Mouse (Mus musculus) liver, embryonic 14.5 days (tissue): Measurements from ENCODE around the gene Bbs9. TPM values are rescaled to one million over a fixed set of nuclear protein-coding genes. Genes with fewer than 3 reads are reported as not detected.

ENCODE experiments used
- ATAC-seq: fragments of 200-750 bp; cut with Nextera tagmentation; 2 replicates; pipeline ENCODE4 v1.8.0; 2017; ENCODE audit warnings: moderate number of reproducible peaks, mild to moderate bottlenecking, moderate library complexity; ENCODE audit not compliant: insufficient read depth
- DNase-seq, 3 experiments: peaks; one replicate each; pipeline ENCODE4 v3.0.0-alpha.2; 2012 to 2013; ENCODE audit warnings: low read depth in 3 of 3, low spot score in 3 of 3
- H3K27ac ChIP-seq: fragments of 300-500 bp; sonication (generic); 2 replicates; pipeline ENCODE4 v1.5.1; 2014; ENCODE audit warnings: moderate library complexity, mild to moderate bottlenecking, control low read depth, inconsistent platforms
- H3K27me3 ChIP-seq: fragments of 300-500 bp; sonication (generic); 2 replicates; pipeline ENCODE4 v1.6.1; 2014; ENCODE audit warnings: mild to moderate bottlenecking, low read length, moderate library complexity; ENCODE audit not compliant: control insufficient read depth, insufficient read depth
- H3K36me3 ChIP-seq: fragments of 300-500 bp; sonication (generic); replicated peaks from 2 replicates; pipeline ENCODE4 v1.6.1; 2014; ENCODE audit warnings: low read depth; ENCODE audit not compliant: control insufficient read depth, insufficient read depth
- H3K4me1 ChIP-seq, 2 experiments: fragments of 200-500 bp in 1 of 2; fragments of 300-500 bp in 1 of 2; sonication (generic) in 1 of 2; replicated peaks; 2 replicates each; pipeline ENCODE4 v1.6.1; 2012 to 2014; ENCODE audit warnings: antibody characterized with exemption in 1 of 2, inconsistent platforms in 1 of 2, low read length in 1 of 2; ENCODE audit not compliant: control insufficient read depth in 2 of 2, insufficient read depth in 2 of 2
- H3K4me2 ChIP-seq: fragments of 300-500 bp; sonication (generic); 2 replicates; pipeline ENCODE4 v1.6.1; 2014; ENCODE audit warnings: low read depth, mild to moderate bottlenecking, control low read depth, moderate library complexity
- H3K4me3 ChIP-seq, 2 experiments: fragments of 200-500 bp in 1 of 2; fragments of 300-500 bp in 1 of 2; sonication (generic) in 1 of 2; 2 replicates each; pipeline ENCODE4 v1.5.1; 2012 to 2014; ENCODE audit warnings: low read depth in 2 of 2, low read length in 2 of 2, mild to moderate bottlenecking in 2 of 2, control low read depth in 1 of 2, inconsistent platforms in 1 of 2, moderate library complexity in 1 of 2; ENCODE audit not compliant: insufficient read depth in 1 of 2
- H3K9ac ChIP-seq: fragments of 300-500 bp; sonication (generic); replicated peaks from 2 replicates; pipeline ENCODE4 v1.6.1; 2014; ENCODE audit warnings: mild to moderate bottlenecking, control low read depth, moderate library complexity
- H3K9me3 ChIP-seq: fragments of 300-500 bp; sonication (generic); 2 replicates; pipeline ENCODE4 v1.6.1; 2016; ENCODE audit warnings: low read length, mixed read lengths; ENCODE audit not compliant: control insufficient read depth
- CTCF ChIP-seq: IDR thresholded peaks from 2 replicates; pipeline ENCODE4 v1.5.1; 2016; ENCODE audit warnings: antibody characterized with exemption, low read depth, control low read depth
- EP300 ChIP-seq: IDR thresholded peaks from 2 replicates; pipeline ENCODE4 v1.6.1; 2016; ENCODE audit warnings: antibody characterized with exemption, low read depth
- WGBS: fragments of 180-500 bp; shearing (Covaris S2); extraction: QIAGEN DNeasy Blood & Tissue Kit; methylation state at CpG from one replicate; pipeline ENCODE4 v1.1.7; 2014; ENCODE audit not compliant: insufficient replicate concordance; 5-methylcytosine and 5-hydroxymethylcytosine counted together
- polyA plus RNA-seq, 2 experiments: library from polyadenylated mRNA; depleted of rRNA in 1 of 2; stranded (reverse) in 1 of 2; unstranded in 1 of 2; fragments of >200 nt; fragmentation: Nextera tagmentation in 1 of 2; extraction: Ambion mirVana in 1 of 2; gene quantifications; 2 replicates each; pipeline versions ENCODE4 v1.2.1 to v1.2.3; 2012 to 2014

Bbs9 gene
- polyA plus RNA-seq, 2 experiments, result 2.2 to 2.3 TPM

DNA sequence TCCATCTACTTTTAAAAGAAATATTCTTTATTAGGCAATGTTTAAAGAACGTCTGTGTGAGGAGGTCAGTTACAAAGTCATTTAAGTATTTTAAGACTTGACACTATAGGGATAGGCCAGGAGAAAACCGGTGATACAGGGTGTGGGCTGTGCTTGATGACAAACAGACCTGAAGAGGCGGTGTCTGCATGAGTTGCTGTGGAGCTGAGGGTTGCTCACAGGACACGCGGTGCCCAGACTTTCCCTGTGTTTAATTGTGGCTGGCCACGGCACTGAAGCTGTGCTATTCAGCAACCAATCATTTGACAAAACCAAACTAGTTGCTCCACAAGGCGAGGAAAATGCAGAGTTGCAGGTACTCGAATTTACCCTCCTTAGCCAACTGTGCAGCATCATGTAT, 286.0 kb downstream of the Bbs9 start:
- H3K36me3 ChIP-seq, result no peaks in the 10 kb centered on the region
- no peak overlapping the region for H3K4me2 ChIP-seq
- H3K4me3 ChIP-seq, result no peak overlapping the region
- H3K4me1 ChIP-seq, result no peaks in the 10 kb centered on the region
- DNase-seq, result no peak
- no peak overlapping the region for H3K9ac ChIP-seq
- H3K9me3 ChIP-seq, result no peaks in the 10 kb centered on the region
- no peak overlapping the region for H3K27ac ChIP-seq
- WGBS, result 70% methylated on average over 8 of the region's 8 CpGs
- no peaks in the 10 kb centered on the region for H3K27me3 ChIP-seq
- TF ChIP-seq CTCF (no peak), EP300 (no peak)
- ATAC-seq, result no peak

- ATAC-seq (no peak), DNase-seq (no peak)
- WGBS, result 61% methylated on average over 4 of the region's 4 CpGs
- TF ChIP-seq EP300, result no peak
- no peak for TF ChIP-seq CTCF
- Histone ChIP-seq H3K9me3 (no peaks in the 10 kb centered on the region), H3K4me1 (no peaks in the 10 kb centered on the region), H3K36me3 (no peaks in the 10 kb centered on the region), H3K4me2 (no peak overlapping the region), H3K27ac (no peak overlapping the region), H3K9ac (no peak overlapping the region), H3K4me3 (no peak overlapping the region), H3K27me3 (no peaks in the 10 kb centered on the region)
Observed at GRCm38 (mm10) chr9:22765618-22766220, 290.2 kb downstream of the Bbs9 start.

DNA sequence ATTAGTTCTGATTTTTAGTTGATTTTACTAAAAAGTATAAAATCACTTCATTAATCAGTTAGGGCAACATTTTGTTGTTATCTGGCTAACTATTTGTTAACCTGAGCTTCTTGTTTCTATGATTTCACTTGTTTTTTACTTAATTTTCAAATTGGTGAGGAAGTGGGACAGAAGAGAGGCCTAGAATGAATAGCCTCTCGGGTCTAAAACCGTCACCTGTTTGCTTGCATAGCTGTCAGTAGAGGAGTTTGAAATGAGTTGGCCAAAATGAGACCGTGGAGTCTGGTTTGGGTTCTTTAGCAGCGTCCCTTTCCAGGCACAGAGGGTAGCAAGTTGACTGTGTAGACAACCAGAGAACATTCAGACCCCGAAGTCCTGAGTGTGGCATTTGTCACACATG, 291.6 kb downstream of the Bbs9 start:
- Histone ChIP-seq H3K9ac (no peak overlapping the region), H3K27ac (no peak overlapping the region), H3K36me3 (no peaks in the 10 kb centered on the region), H3K9me3 (no peaks in the 10 kb centered on the region), H3K4me2 (no peak overlapping the region), H3K27me3 (no peaks in the 10 kb centered on the region), H3K4me3 (no peak overlapping the region), H3K4me1 (0 out of 4 replicates have a peak, but pooled peaks cover 0 to 2% of the 10 kb centered on the region in 2 experiments)
- ATAC-seq (no peak), DNase-seq (no peak)
- 68% methylated on average over 5 of the region's 5 CpGs for WGBS
- TF ChIP-seq CTCF (no peak), EP300 (no peak)

- H3K36me3 ChIP-seq, result no peaks in the 10 kb centered on the region
- ATAC-seq (no peak), DNase-seq (no peak)
- H3K9me3 ChIP-seq, result no peaks in the 10 kb centered on the region
- H3K27me3 ChIP-seq, result no peaks in the 10 kb centered on the region
- no peak overlapping the region for H3K9ac ChIP-seq
- H3K4me3 ChIP-seq, result no peak overlapping the region
- 57% methylated on average over 3 of the region's 3 CpGs for WGBS
- no peak overlapping the region for H3K27ac ChIP-seq
- TF ChIP-seq CTCF (no peak), EP300 (no peak)
- H3K4me1 ChIP-seq, result 0 out of 4 replicates have a peak, but pooled peaks cover 0 to 2% of the 10 kb centered on the region in 2 experiments
- no peak overlapping the region for H3K4me2 ChIP-seq
Observed at GRCm38 (mm10) chr9:22767860-22768259, 292.3 kb downstream of the Bbs9 start.

- WGBS, result 45% methylated on average over 3 of the region's 3 CpGs
- Histone ChIP-seq H3K27me3 (no peaks in the 10 kb centered on the region), H3K9ac (no peak overlapping the region), H3K36me3 (no peaks in the 10 kb centered on the region), H3K4me3 (no peak overlapping the region), H3K4me1 (0 out of 4 replicates have a peak, but pooled peaks cover 0 to 2% of the 10 kb centered on the region in 2 experiments), H3K27ac (no peak overlapping the region), H3K9me3 (no peaks in the 10 kb centered on the region), H3K4me2 (no peak overlapping the region)
- DNase-seq (no peak), ATAC-seq (no peak)
- TF ChIP-seq EP300 (no peak), CTCF (no peak)
Observed at GRCm38 (mm10) chr9:22771785-22772184, 296.3 kb downstream of the Bbs9 start.
